Mouse (Mus musculus) forebrain, embryonic 14.5 days (tissue): ENCODE measurements around the gene Hoxc6. TPM values are rescaled to one million over a fixed set of nuclear protein-coding genes. Genes with fewer than 3 reads are reported as not detected.

ENCODE experiments used
- ATAC-seq: fragments of 200-750 bp; cut with Nextera tagmentation; 2 replicates; pipeline ENCODE4 v1.8.0; 2017; ENCODE audit warnings: mild to moderate bottlenecking, moderate library complexity
- DNase-seq: peaks from one replicate; pipeline ENCODE4 v3.0.0-alpha.2; 2015; ENCODE audit warnings: low spot score
- H3K27ac ChIP-seq: fragments of 300-500 bp; sonication (generic); 2 replicates; pipeline ENCODE4 v1.5.1; 2014; ENCODE audit warnings: low read depth, mild to moderate bottlenecking, control low read depth, low read length, moderate library complexity
- H3K27me3 ChIP-seq: fragments of 300-500 bp; sonication (generic); replicated peaks from 2 replicates; pipeline ENCODE4 v1.6.1; 2014; ENCODE audit warnings: low read length, control low read depth, mixed read lengths; ENCODE audit not compliant: control insufficient read depth, insufficient read depth
- H3K36me3 ChIP-seq: fragments of 300-500 bp; sonication (generic); 2 replicates; pipeline ENCODE4 v1.6.1; 2014; ENCODE audit warnings: low read length, control low read depth; ENCODE audit not compliant: control insufficient read depth, insufficient read depth
- H3K4me1 ChIP-seq: fragments of 300-500 bp; sonication (generic); 2 replicates; pipeline ENCODE4 v1.6.1; 2014; ENCODE audit warnings: antibody characterized with exemption, low read length, control low read depth; ENCODE audit not compliant: control insufficient read depth, insufficient read depth
- H3K4me2 ChIP-seq: fragments of 300-500 bp; sonication (generic); 2 replicates; pipeline ENCODE4 v1.6.1; 2014; ENCODE audit warnings: mild to moderate bottlenecking, control low read depth, low read length
- H3K4me3 ChIP-seq: fragments of 300-500 bp; sonication (generic); 2 replicates; pipeline ENCODE4 v1.5.1; 2014; ENCODE audit warnings: low read depth, low read length, control low read depth
- H3K9ac ChIP-seq: fragments of 300-500 bp; sonication (generic); 2 replicates; pipeline ENCODE4 v1.6.1; 2014; ENCODE audit warnings: mild to moderate bottlenecking, low read length, control low read depth, moderate library complexity
- H3K9me3 ChIP-seq: fragments of 300-500 bp; sonication (generic); replicated peaks from 2 replicates; pipeline ENCODE4 v1.6.1; 2016; ENCODE audit warnings: low read length, control low read depth, mixed read lengths; ENCODE audit not compliant: control insufficient read depth
- WGBS: fragments of 180-500 bp; shearing (Covaris S2); extraction: QIAGEN DNeasy Blood & Tissue Kit; methylation state at CpG from one replicate; pipeline ENCODE4 v1.1.7; 2014; 5-methylcytosine and 5-hydroxymethylcytosine counted together
- polyA plus RNA-seq: library from polyadenylated mRNA; unstranded; fragments of >200 nt; fragmentation: Nextera tagmentation; extraction: Ambion mirVana; gene quantifications from 2 replicates; pipeline ENCODE4 v1.2.1, GENCODE M21; 2014

The Hoxc6 gene
- not detected in 2 replicates for polyA plus RNA-seq

- H3K9ac ChIP-seq: no peak within 1 kb of the TSS
- DNase-seq: no peak
- no peak within 1 kb of the TSS for H3K27ac ChIP-seq
- H3K36me3 ChIP-seq: no peaks in the 10 kb centered on the region
- ATAC-seq: no peak
- WGBS: 1% methylated on average over 19 of the region's 19 CpGs
- peak within 1 kb of the TSS; percentile 23 for H3K4me3 ChIP-seq
- H3K4me2 ChIP-seq: peak within 1 kb of the TSS; percentile 45
- H3K27me3 ChIP-seq: peaks cover 95% of the 10 kb centered on the region
- H3K4me1 ChIP-seq: peaks cover 7% of the 10 kb centered on the region; the same call in 1 of the 2 replicates
- H3K9me3 ChIP-seq: no peaks in the 10 kb centered on the region
These were observed at the start of gene Hoxc6 for GRCm38 (mm10) chr15:102997939-102998355. Gene Hoxc6, plus strand, starts transcription at chr15:102998257.

- 11% methylated on average over 2 of the region's 2 CpGs for WGBS
- Histone ChIP-seq H3K4me2 (no peak overlapping the region), H3K4me3 (no peak overlapping the region), H3K4me1 (no peaks in the 10 kb centered on the region), H3K9ac (no peak overlapping the region), H3K9me3 (no peaks in the 10 kb centered on the region), H3K27ac (no peak overlapping the region), H3K27me3 (peaks cover 99% of the 10 kb centered on the region), H3K36me3 (no peaks in the 10 kb centered on the region)
- ATAC-seq (no peak), DNase-seq (no peak)
These were observed 49.2 kb upstream of the Hoxc6 start for GRCm38 (mm10) chr15:102948842-102949241.

- Histone ChIP-seq H3K4me2 (no peak overlapping the region), H3K9ac (no peak overlapping the region), H3K4me3 (no peak overlapping the region), H3K36me3 (no peaks in the 10 kb centered on the region), H3K27ac (no peak overlapping the region), H3K9me3 (no peaks in the 10 kb centered on the region), H3K27me3 (peaks cover 99% of the 10 kb centered on the region), H3K4me1 (no peaks in the 10 kb centered on the region)
- DNase-seq: no peak
- 1% methylated on average over 20 of the region's 20 CpGs for WGBS
- ATAC-seq: no peak
These were observed 48.4 kb upstream of the Hoxc6 start for GRCm38 (mm10) chr15:102949696-102950095.

DNA sequence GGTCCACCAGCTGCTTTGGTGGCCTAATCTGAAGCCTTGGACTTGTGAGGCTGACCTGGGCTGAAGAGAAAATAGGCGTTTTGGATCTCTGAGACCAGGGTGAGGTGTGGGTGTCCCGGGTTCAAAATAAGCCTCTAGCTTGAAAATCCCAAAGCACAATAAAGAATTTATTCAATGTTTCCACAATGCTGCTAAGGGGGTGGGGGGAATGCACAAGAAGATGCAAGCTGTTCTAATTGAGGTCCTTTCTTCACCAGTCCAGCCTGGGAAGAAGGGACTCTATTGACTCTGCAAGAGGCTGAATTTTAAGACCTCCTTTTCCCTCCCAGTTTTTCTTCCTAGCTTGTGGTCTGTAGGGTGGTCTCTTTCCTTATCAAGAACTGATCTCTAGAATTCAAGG lies 47.2 kb upstream of the Hoxc6 start:
- no peak for ATAC-seq
- DNase-seq: no peak

GRCm38 (mm10) chr15:102953561-102953960 lies 44.5 kb upstream of the Hoxc6 start:
- DNase-seq (no peak), ATAC-seq (no peak)
- H3K4me3 ChIP-seq: no peak overlapping the region
- H3K27ac ChIP-seq: no peak overlapping the region
- no peak overlapping the region for H3K9ac ChIP-seq
- 2% methylated on average over 6 of the region's 6 CpGs for WGBS
- H3K9me3 ChIP-seq: no peaks in the 10 kb centered on the region
- no peak overlapping the region for H3K4me2 ChIP-seq
- no peaks in the 10 kb centered on the region for H3K36me3 ChIP-seq
- H3K27me3 ChIP-seq: peaks cover 98% of the 10 kb centered on the region
- H3K4me1 ChIP-seq: no peaks in the 10 kb centered on the region

More for the DNA sequence above, 47.2 kb upstream of the Hoxc6 start:
- H3K4me2 ChIP-seq: no peak overlapping the region
- no peak overlapping the region for H3K4me3 ChIP-seq
- no peak overlapping the region for H3K9ac ChIP-seq
- H3K9me3 ChIP-seq: no peaks in the 10 kb centered on the region
- H3K36me3 ChIP-seq: no peaks in the 10 kb centered on the region
- no peak overlapping the region for H3K27ac ChIP-seq
- H3K27me3 ChIP-seq: peaks cover 98% of the 10 kb centered on the region
- H3K4me1 ChIP-seq: no peaks in the 10 kb centered on the region
- 6% methylated on average over 2 of the region's 2 CpGs for WGBS

GRCm38 (mm10) chr15:102954192-102955006 lies 43.7 kb upstream of the Hoxc6 start, which contains the start of gene Hoxc11:
Gene Hoxc11, plus strand, starts transcription at chr15:102954427.
- no peak within 1 kb of the TSS for H3K4me3 ChIP-seq
- H3K9ac ChIP-seq: no peak within 1 kb of the TSS
- ATAC-seq (no peak), DNase-seq (no peak)
- H3K27me3 ChIP-seq: peaks cover 96% of the 10 kb centered on the region
- no peaks in the 10 kb centered on the region for H3K9me3 ChIP-seq
- no peak within 1 kb of the TSS for H3K27ac ChIP-seq
- H3K4me1 ChIP-seq: no peaks in the 10 kb centered on the region
- H3K36me3 ChIP-seq: no peaks in the 10 kb centered on the region
- no peak within 1 kb of the TSS for H3K4me2 ChIP-seq
- whole genome bisulfite sequencing: under 1% methylated on average over 55 of the region's 57 CpGs

GRCm38 (mm10) chr15:102955007-102955382 lies 43.1 kb upstream of the Hoxc6 start:
- H3K27me3 ChIP-seq: peaks cover 96% of the 10 kb centered on the region
- ATAC-seq: no peak
- no peak overlapping the region for H3K4me3 ChIP-seq
- H3K27ac ChIP-seq: no peak overlapping the region
- no peak overlapping the region for H3K4me2 ChIP-seq
- H3K36me3 ChIP-seq: no peaks in the 10 kb centered on the region
- 2% methylated on average over 28 of the region's 28 CpGs for WGBS
- H3K9me3 ChIP-seq: no peaks in the 10 kb centered on the region
- no peaks in the 10 kb centered on the region for H3K4me1 ChIP-seq
- no peak overlapping the region for H3K9ac ChIP-seq
- DNase-seq: no peak

DNA sequence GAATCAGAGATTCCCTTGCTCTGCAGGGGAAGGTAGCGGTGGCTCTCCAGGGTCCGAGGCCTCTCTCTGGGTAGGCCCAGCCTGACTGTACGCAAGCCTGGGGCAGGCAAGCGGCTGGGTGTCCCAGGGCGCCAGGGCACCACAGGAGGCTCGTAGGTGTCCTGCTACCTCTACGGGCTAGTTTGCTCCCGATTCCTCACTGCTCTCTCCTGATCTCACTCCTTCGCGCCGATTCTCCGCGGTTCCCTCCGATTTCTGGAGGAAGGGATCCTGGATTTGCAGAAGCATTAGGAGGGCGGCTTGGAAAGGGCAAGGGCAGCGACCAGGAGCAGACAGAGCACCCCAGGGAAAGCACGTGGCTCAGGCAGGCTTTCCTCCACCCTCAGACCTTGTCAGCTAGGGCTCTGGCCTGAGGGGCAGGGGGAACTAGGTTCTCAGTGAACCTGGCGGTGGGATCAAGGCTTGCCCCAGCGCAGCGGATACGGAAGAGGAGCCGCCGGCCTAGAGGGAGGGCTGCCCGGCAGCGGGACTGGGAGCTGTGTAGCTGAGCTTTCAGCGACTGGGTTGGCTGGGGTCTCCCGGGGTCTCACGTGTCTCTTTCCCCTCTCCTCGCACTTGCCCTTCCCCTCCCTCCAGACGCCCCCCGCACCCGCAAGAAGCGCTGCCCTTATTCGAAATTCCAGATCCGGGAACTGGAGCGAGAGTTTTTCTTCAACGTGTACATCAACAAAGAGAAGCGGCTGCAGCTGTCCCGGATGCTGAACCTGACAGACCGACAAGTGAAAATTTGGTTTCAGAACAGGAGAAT lies 42.0 kb upstream of the Hoxc6 start:
- Histone ChIP-seq H3K27me3 (peaks cover 95% of the 10 kb centered on the region), H3K36me3 (no peaks in the 10 kb centered on the region), H3K4me3 (no peak overlapping the region), H3K27ac (no peak overlapping the region), H3K9ac (no peak overlapping the region), H3K4me1 (no peaks in the 10 kb centered on the region), H3K4me2 (no peak overlapping the region), H3K9me3 (no peaks in the 10 kb centered on the region)
- DNase-seq: no peak
- under 1% methylated on average over 39 of the region's 40 CpGs for WGBS
- no peak for ATAC-seq

DNA sequence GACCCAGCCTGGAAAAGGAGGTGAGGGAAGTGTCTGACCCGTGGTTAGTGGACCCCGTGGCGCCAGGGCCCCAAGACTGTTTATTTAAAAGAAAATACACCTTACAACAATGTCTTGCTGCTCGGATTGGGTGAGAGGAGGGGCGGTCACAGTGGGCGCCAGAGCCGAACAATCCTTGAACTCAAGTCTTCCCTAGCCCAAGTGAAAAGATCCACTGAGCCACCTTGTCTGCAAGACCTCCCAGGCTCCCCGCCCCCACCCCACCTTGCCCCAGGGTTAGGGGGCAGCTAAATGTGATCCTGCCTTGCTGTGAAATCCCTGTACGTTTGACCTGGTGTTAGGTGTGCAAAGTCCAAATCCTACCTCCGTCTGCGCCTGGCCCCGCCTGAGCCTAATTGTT lies 41.2 kb upstream of the Hoxc6 start:
- 0% methylated on average over 12 of the region's 12 CpGs for WGBS
- Histone ChIP-seq H3K36me3 (no peaks in the 10 kb centered on the region), H3K9me3 (no peaks in the 10 kb centered on the region), H3K4me2 (no peak overlapping the region), H3K4me1 (no peaks in the 10 kb centered on the region), H3K4me3 (no peak overlapping the region), H3K27ac (no peak overlapping the region), H3K27me3 (peaks cover 94% of the 10 kb centered on the region), H3K9ac (no peak overlapping the region)
- ATAC-seq (no peak), DNase-seq (no peak)
